Mouse (Mus musculus): ENCODE results near the gene Trp53rka.
"Not testable (repeated sequence)": the region's sequence is repeated elsewhere in the genome, so short reads cannot be mapped to it uniquely, and the experiment has no call there.

The Trp53rka gene

GRCm38 (mm10) chr2:165492648-165493553, at the start of gene Trp53rka:
Trp53rka (minus strand) TSS chr2:165493324.
- peak; percentile 90 for ATAC-seq (ENCODE audit: low TSS enrichment)

DNA sequence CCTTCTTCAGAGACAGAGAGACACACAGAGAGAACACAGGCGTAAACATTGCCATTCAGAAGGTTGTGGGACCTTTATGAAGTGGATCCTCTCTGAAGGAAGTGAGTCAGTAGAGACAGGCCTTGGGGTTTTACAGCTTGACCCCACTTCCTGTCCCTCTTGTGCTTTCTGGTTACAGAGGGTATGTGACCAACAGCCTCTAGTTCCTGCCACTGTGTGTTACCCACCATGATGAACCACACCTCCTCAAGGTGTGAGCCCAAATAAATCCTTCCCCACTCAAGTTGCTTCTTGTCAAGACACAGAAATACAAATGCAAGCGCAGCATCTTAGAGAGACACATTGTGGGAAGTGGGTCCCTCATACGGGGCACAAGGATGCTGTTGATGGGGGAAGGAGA, 47.9 kb upstream of the Trp53rka start:
- ATAC-seq (ENCODE audit: low TSS enrichment) = no peak

- ATAC-seq (ENCODE audit: low TSS enrichment) = no peak
These were observed 40.7 kb upstream of the Trp53rka start for GRCm38 (mm10) chr2:165533789-165534188.

DNA sequence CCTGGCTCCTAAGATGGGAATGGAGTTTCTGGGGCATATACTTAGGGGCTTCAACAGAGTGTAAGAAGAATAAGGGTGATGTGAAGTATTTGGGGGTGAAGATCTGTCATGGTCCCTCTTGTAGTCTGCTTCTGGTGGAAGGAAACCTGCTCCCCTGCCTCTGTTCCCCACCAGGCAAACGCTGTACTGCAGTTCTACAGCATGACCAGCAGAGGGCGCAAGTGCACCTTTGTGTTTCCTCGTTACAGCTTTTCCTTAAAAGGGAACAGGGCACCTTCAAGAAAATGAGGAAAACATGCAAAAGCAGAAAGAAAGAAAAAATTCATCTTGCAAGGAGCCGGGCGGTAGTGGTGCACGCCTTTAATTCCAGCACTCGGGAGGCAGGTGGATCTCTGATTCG, 36.0 kb upstream of the Trp53rka start:
- peak; percentile 62; the same call in 1 of the 2 replicates for ATAC-seq (ENCODE audit: low TSS enrichment)

GRCm38 (mm10) chr2:165525609-165526008, 32.5 kb upstream of the Trp53rka start:
- ATAC-seq (ENCODE audit: low TSS enrichment) = no peak

DNA sequence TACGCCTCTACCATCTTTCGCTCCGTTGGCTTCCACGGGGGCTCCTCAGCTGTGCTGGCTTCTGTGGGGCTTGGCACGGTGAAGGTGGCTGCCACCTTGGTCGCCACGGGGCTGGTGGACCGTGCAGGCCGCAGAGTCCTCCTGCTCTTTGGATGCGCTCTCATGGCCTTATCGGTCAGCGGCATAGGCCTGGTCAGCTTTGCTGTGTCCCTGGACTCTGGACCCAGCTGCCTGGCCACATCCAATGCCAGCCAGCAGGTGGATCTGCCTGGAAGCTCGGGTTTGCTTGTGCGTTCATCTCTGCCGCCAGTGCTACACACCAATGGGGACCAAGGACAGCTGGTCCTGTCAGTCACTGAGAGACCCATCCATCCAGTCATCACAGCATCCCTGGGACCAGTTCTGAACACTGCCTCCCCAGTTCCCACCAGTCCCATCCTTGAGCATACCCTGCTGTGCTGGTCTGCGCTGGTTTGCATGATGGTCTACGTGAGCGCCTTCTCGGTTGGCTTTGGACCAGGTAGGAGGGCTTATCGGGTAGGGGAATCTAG, 22.1 kb upstream of the Trp53rka start:
- no peak for ATAC-seq (ENCODE audit: low TSS enrichment)

GRCm38 (mm10) chr2:165512870-165513600, 19.9 kb upstream of the Trp53rka start:
- no peak for ATAC-seq (ENCODE audit: low TSS enrichment)

DNA sequence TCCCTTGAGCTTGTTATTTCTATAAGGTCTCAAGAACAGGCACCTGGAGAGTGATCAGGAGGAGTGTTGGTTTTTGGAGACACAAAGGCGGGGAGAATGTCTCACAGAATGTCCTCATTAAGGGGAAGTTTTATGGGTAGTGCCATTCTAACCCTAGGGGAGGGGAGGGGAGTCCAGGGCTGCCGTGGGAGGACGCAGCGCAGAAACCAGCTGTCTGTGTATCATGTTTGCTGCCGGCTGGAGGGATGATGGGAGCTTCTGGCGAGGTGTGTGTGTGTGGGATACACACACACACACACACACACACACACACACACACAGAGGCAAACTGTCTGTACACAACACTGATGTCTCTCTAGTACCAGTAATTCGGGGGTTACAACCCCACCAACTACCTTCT, 19.3 kb upstream of the Trp53rka start:
- peak; percentile 18; the same call in 1 of the 2 replicates for ATAC-seq (ENCODE audit: low TSS enrichment)

DNA sequence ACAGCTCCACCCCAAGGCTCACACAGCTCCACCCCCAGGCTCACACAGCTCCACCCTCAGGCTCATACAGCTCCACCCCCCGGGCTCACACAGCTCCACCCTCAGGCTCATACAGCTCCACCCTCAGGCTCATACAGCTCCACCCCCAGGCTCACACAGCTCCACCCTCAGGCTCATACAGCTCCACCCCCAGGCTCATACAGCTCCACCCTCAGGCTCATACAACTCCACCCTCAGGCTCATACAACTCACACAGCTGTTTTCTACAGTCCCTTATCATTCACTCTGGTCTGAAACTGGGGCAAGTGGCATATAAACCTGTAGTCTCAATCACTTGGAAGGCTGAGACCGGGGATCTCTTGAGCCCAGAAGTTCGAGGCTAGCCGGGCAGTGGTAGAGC, 18.4 kb upstream of the Trp53rka start:
- not testable (repeated sequence) for ATAC-seq (ENCODE audit: low TSS enrichment)

DNA sequence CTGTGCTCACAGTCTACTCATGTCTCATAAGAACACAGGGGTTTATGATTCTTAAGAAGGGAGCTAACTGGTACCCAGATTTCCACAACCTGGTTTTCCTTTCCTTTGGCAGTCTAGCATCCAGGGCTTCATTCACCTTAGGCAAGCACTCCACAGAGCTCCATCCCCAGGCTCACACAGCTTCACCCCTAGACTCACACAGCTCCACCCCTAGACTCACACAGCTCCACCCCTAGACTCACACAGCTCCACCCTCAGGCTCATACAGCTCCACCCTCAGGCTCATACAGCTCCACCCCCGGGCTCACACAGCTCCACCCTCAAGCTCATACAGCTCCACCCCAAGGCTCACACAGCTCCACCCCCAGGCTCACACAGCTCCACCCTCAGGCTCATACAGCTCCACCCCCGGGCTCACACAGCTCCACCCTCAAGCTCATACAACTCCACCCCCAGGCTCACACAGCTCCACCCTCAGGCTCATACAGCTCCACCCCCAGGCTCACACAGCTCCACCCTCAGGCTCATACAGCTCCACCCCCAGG, 17.9 kb upstream of the Trp53rka start:
- peak; percentile 66; the same call in 1 of the 2 replicates for ATAC-seq (ENCODE audit: low TSS enrichment)

DNA sequence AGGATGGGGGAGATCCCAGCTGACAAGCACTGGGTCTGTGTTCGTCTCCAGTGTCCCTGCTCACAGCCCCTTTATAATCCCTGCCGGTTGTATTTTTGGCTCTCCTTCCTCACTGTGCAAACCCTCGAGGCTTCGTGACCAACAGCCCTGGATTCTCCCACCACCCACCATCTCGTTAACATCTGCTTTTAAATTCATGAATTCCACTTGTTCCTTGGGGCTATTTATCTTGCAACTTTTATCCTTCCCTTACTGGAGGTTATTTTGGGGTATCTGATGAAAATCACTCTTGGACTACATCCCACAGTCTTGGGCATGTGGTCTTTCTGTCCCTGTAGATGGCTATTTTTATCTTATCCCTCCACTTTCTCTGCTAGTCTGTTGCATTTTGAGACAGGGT, 17.3 kb upstream of the Trp53rka start:
- peak; percentile 89 for ATAC-seq (ENCODE audit: low TSS enrichment)

DNA sequence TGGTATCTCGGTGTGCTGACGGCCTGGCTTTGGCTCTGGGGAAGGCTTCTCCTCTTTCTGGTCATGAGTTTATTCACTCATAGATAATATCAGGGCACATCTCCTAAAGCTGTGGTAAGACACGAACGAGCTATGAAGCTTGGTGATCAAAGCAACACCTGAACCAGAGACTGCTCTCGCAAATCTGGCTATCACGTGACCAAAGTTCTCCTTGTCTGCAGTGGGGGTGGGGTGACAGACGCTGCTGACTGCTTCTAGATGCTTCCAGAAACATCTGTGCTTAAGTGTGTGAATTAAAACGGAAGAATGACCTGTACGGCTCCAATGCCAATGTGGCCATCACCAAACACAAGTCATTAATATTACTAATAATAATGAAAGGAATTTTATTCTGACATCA, 16.6 kb upstream of the Trp53rka start:
- no peak for ATAC-seq (ENCODE audit: low TSS enrichment)

- no peak for ATAC-seq (ENCODE audit: low TSS enrichment)
These were observed 10.4 kb upstream of the Trp53rka start, which contains the start of gene Slc2a10 for GRCm38 (mm10) chr2:165503259-165504203. Slc2a10 (plus strand) TSS chr2:165503787.

DNA sequence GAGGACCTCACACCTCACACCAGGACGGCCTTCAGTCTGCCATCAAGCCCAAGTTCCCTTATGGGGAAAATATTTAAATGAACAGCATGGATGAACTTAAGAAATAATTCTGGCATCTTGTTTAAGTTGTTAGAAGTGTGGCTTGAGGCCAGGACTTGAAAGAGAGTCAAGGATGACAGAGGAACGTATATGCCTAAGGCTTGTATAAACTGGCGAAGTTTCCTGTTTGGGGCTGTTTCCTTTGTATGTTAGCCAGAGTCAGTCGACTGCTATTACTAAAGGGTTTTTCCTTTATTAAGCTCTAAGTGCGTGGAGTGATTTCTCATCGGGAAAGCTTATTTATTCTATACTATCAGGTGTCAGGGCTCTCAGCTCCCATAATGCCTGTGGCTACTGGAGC, 5.7 kb upstream of the Trp53rka start:
- no peak for ATAC-seq (ENCODE audit: low TSS enrichment)

GRCm38 (mm10) chr2:165497706-165498275, 4.7 kb upstream of the Trp53rka start:
- no peak for ATAC-seq (ENCODE audit: low TSS enrichment)

GRCm38 (mm10) chr2:165496251-165496650, 3.1 kb upstream of the Trp53rka start:
- ATAC-seq (ENCODE audit: low TSS enrichment) = no peak

DNA sequence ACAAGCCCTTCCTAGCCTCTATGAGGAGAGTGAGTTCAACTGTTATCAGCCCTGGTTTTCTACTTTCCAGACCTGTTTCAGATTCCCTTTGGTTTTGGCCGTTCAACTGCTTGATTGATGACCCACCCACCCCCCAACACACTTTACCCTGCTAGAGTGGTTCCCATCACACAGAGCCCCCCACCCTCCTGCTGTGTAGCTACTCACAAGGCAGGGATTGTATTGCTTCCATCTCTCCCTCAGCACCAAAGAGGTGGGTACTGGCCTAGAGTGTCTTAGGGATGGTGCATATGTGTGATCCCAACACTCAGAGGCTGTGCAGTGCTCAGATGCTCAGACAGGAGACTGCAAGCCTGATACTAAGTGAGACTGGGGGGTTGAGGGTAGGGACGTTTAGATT, 1.4 kb upstream of the Trp53rka start:
- no peak for ATAC-seq (ENCODE audit: low TSS enrichment)

DNA sequence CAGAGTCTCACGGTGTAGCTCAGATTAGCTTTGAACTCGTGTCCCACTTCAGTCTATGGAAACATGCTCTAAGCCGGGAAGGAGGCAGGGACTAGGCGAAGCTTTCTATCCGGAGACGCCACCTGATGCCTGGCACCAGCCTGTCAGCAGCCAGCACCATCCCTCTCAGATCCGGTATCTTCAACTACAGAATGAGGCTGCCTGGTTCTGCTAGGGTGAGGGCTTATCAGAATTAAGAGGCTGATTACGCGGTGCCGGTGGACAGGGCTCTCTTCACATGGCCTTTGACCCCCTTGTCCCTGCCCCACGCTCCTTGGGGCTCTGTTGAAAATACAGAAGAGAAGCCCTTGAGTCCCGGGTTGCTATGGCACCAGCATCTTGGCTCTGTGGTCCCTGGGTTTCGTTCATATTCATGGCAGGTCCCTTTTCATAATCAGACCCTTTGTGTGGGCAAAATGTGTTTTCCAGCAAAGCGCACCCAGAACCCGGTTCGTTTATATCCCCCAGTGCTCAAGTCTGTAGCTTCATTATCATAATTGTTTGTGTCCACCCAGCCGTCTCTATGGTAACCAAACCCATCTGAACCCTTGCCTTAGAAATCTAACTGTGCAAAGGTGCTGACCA, 575 bp upstream of the Trp53rka start:
- peak; percentile 10 for ATAC-seq (ENCODE audit: low TSS enrichment)

DNA sequence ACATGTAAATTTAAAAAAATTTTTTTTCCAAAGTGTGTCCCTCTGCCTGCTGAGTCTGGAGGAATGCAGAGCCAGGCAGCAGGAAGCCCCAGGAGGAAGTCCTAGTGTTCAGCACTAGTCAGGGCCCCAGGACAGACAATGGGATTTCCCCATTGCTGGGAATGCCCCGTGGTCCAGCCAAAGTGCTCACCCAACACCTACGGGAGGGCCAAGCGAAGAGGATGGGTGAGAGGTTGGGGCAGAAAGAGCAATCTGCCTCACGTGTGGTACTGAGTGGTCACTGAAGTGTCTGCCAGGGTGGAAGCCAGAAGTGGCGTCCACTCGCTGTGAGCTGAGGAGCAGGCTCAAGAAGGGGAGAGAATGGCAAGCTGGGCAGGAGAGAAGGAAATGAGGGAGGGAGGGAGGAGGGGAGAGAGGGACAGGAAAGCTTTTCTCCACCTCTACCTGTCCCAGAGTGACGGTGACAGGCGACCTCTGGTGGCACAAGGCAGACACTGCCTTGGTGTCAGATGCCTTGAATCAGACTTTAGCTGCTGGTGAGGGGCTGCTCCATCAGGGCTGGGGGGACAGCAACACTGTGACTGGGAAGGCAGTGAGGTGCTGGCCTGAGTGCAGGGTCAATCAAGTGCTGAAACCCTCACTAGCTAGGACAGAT, 6.1 kb downstream of the Trp53rka start:
- peak; percentile 64 for ATAC-seq (ENCODE audit: low TSS enrichment)

- no peak for ATAC-seq (ENCODE audit: low TSS enrichment)
These were observed 6.7 kb downstream of the Trp53rka start for GRCm38 (mm10) chr2:165486401-165486800.
